Mouse (Mus musculus): ENCODE results near the gene Gm3252. TPM values are rescaled to one million over a fixed set of nuclear protein-coding genes. Genes with fewer than 3 reads are reported as not detected.

The Gm3252 gene
- 3.2 TPM in 2 replicates for polyA plus RNA-seq (2015; fragmentation: Nextera tagmentation; extraction: Ambion mirVana)

DNA sequence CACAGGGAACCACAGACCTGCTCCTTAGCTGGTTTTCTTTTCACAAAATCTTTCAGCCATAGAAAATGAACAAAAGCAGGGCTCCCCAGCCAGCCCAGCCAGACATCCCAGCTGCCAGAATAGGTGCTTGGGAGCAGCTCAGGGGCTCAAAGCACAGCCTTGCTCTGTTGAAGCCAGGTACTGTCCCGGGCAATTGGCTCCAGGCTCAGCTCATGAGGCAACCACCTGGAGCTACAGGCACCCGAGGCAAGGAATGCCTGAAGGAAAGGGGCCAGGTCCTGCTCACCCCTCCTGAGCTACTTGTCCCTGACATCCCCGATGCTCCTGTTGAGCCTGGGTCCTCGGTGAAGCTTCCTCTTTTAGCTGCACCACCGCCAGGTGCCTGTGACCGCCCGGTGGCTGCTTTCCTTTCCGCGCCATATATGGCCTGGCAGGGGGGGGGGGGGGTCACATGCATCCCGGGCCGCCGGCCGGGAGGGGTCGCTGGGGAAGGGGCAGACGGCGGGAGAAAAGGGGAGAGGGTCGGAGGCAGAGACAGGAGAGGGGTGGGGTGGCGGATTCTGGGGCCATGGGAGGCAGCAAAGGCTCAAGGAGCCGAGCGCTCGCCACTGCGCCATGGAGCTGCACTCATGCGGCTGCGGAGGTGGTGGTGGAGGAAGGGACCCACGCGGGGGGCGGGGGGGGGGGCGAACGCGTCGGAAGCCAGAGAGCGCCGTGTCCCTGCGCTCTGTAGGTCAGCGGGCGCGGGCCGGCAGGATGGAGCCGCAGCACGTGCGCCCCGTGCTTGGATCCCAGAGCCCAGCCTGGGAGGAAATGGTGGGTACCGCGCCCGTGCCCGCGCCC, at the start of gene Gm3252:
Gene Gm3252, plus strand, starts transcription at position 738 of the 843 bp plus-strand sequence.

DNA sequence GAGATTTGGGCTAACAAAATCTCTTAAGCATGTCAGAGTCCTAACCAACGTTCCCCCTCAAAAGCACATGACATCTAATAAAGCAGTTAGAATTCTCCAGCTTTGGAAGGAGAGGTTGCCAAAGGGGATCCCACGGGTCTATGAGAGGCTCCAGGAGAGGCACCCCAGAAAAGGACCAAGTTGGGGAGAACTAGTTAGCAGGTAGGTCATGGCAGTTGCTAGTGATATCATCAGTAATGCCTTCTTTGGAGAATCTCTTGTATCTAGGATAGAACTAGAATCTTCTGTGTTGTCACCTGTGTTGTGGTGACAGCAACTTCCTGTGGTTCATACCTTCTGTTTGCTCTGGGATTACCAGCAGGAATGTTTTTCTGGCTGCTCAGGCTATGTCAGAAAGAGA, 17.6 kb upstream of the Gm3252 start, which contains the start of gene Gm7876:
Gene Gm7876, plus strand, starts transcription at position 301 of the 400 bp plus-strand sequence.

DNA sequence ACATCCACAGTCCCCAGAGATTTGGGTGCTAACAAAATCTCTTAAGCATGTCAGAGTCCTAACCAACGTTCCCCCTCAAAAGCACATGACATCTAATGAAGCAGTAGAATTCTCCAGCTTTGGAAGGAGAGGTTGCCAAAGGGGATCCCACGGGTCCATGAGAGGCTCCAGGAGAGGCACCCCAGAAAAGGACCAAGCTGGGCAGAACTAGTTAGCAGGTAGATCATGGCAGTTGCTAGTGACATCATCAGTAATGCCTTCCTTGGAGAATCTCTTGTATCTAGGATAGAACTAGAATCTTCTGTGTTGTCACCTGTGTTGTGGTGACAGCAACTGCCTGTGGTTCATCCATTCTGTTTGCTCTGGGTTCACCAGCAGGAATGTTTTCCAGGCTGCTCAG, 49.5 kb downstream of the Gm3252 start, which contains the start of gene Gm9602:
Gene Gm9602, plus strand, starts transcription at position 301 of the 400 bp plus-strand sequence.

Other genes starting within 250 kb of the Gm3252 start
- gene Gm3182, start 245.0 kb upstream of the Gm3252 start, polyA plus RNA-seq (2015; fragmentation: Nextera tagmentation; extraction: Ambion mirVana), result not detected in 2 replicates
- gene Gm3047, start 171.4 kb upstream of the Gm3252 start, polyA plus RNA-seq (2015; fragmentation: Nextera tagmentation; extraction: Ambion mirVana), result not detected in 2 replicates
- gene Gm8159, start 94.4 kb upstream of the Gm3252 start, polyA plus RNA-seq (2015; fragmentation: Nextera tagmentation; extraction: Ambion mirVana), result not detected in 2 replicates
- 1.2 and 1.7 TPM in 2 replicates for gene Gm3239, start 62.6 kb upstream of the Gm3252 start, polyA plus RNA-seq (2015; fragmentation: Nextera tagmentation; extraction: Ambion mirVana)
- not detected in 2 replicates for gene Gm7876, start 17.5 kb upstream of the Gm3252 start, polyA plus RNA-seq (2015; fragmentation: Nextera tagmentation; extraction: Ambion mirVana)
- not detected in 2 replicates for gene Gm9602, start 49.6 kb downstream of the Gm3252 start, polyA plus RNA-seq (2015; fragmentation: Nextera tagmentation; extraction: Ambion mirVana)
- gene Gm3269, start 111.3 kb downstream of the Gm3252 start, polyA plus RNA-seq (2015; fragmentation: Nextera tagmentation; extraction: Ambion mirVana), result not detected in 2 replicates
- 3.1 and 3.3 TPM in 2 replicates for gene Gm3264, start 128.8 kb downstream of the Gm3252 start, polyA plus RNA-seq (2015; fragmentation: Nextera tagmentation; extraction: Ambion mirVana)
- gene Gm3278, start 165.6 kb downstream of the Gm3252 start, polyA plus RNA-seq (2015; fragmentation: Nextera tagmentation; extraction: Ambion mirVana), result 0.17 and 0.27 TPM in 2 replicates